In genomic region chr4:129641756-129642155, GRCm38 (mm10) we compare ENCODE assay signal across 8 mouse cellular contexts. TPM values are rescaled to one million over a fixed set of nuclear protein-coding genes. Genes with fewer than 3 reads are reported as not detected.
A peak's percentile ranks its signal among the peaks of the same experiment; 100 is the strongest.
DNase-seq lines count a peak whose midpoint lies in the region; ATAC-seq and TF ChIP-seq lines count a peak whose summit lies in the region.

No protein-coding gene starts in this region.

- H3K27ac ChIP-seq in heart, embryonic 11.5 days (ENCODE audit: low read depth, low read length): no peak overlapping the region
- peak overlapping the region; percentile 28; the same call in 1 of the 2 replicates for H3K27ac ChIP-seq in embryonic fibroblast, embryonic 13.5 days (ENCODE audit: insufficient read depth, low read length)
- no peak overlapping the region for H3K27ac ChIP-seq in limb, embryonic 11.5 days (replicated peaks; ENCODE audit: low read depth, low read length)

- no peak for ATAC-seq in heart, embryonic 11.5 days (replicated peaks; ENCODE audit: insufficient number of reproducible peaks, low FRiP score, low TSS enrichment)
- ATAC-seq in limb, embryonic 11.5 days (ENCODE audit: insufficient number of reproducible peaks, low FRiP score, low TSS enrichment, low read depth): no peak

- H3K4me1 ChIP-seq in heart, embryonic 11.5 days (ENCODE audit: control insufficient read depth, insufficient read depth, low read length): peaks cover 13% of the 10 kb centered on the region; the same call in 1 of the 2 replicates
- peaks cover 39% of the 10 kb centered on the region for H3K4me1 ChIP-seq in E14TG2a.4 (replicated peaks; ENCODE audit: low read depth, low read length)
- H3K4me1 ChIP-seq in embryonic fibroblast, embryonic 13.5 days (ENCODE audit: control insufficient read depth, insufficient read depth, low read length): no peaks in the 10 kb centered on the region
- peaks cover 11% of the 10 kb centered on the region for H3K4me1 ChIP-seq in limb, embryonic 11.5 days (ENCODE audit: control insufficient read depth, insufficient read depth, low read length)

- H3K4me3 ChIP-seq in heart, embryonic 11.5 days (ENCODE audit: low read depth, low read length): peak overlapping the region; percentile 8; the same call in 1 of the 2 replicates
- peak overlapping the region; percentile 88 for H3K4me3 ChIP-seq in E14TG2a.4 (replicated peaks; ENCODE audit: low read length)
- no peak overlapping the region; the same call in 1 of the 2 replicates for H3K4me3 ChIP-seq in embryonic fibroblast, embryonic 13.5 days (ENCODE audit: insufficient read depth, low read length)
- no peak overlapping the region for H3K4me3 ChIP-seq in limb, embryonic 11.5 days (ENCODE audit: low read depth, low read length)

- H3K9ac ChIP-seq in heart, embryonic 11.5 days (ENCODE audit: low read depth, low read length): no peak overlapping the region
- H3K9ac ChIP-seq in limb, embryonic 11.5 days (ENCODE audit: low read length): no peak overlapping the region

- H3K27me3 ChIP-seq in heart, embryonic 11.5 days (ENCODE audit: control insufficient read depth, insufficient read depth, low read length): no peaks in the 10 kb centered on the region
- no peaks in the 10 kb centered on the region for H3K27me3 ChIP-seq in E14TG2a.4 (ENCODE audit: insufficient read depth, low read length)
- no peaks in the 10 kb centered on the region for H3K27me3 ChIP-seq in limb, embryonic 11.5 days (ENCODE audit: control insufficient read depth, insufficient read depth, low read length)

- 54% methylated on average over 5 of the region's 5 CpGs for WGBS in heart, embryonic 11.5 days (ENCODE audit: insufficient replicate concordance)
- 49% methylated on average over 5 of the region's 5 CpGs for WGBS in limb, embryonic 11.5 days

- no peaks in the 10 kb centered on the region for H3K9me3 ChIP-seq in heart, embryonic 11.5 days (replicated peaks; ENCODE audit: control insufficient read depth, low read length)
- H3K9me3 ChIP-seq in E14TG2a.4 (ENCODE audit: low read length): no peaks in the 10 kb centered on the region
- no peaks in the 10 kb centered on the region for H3K9me3 ChIP-seq in limb, embryonic 11.5 days (ENCODE audit: control insufficient read depth, low read length)

- no peak for TF ChIP-seq POLR2A in embryonic fibroblast, embryonic 13.5 days (IDR thresholded peaks at IDR 0.05; ENCODE audit: low read depth, low read length)

- TF ChIP-seq CTCF in E14TG2a.4 (conservative IDR thresholded peaks at IDR 0.05; ENCODE audit: low read length): no peak
- TF ChIP-seq CTCF in embryonic fibroblast, embryonic 13.5 days (IDR thresholded peaks at IDR 0.05; ENCODE audit: borderline replicate concordance, insufficient read depth, low read length): no peak

- H3K4me2 ChIP-seq in heart, embryonic 11.5 days: peak overlapping the region; percentile 20; the same call in 1 of the 2 replicates
- H3K4me2 ChIP-seq in limb, embryonic 11.5 days (ENCODE audit: low read depth, severe bottlenecking): peak overlapping the region; percentile 96; the same call in 1 of the 2 replicates

- intact Hi-C loops in heart, postnatal 25 days (cut with DNase I): loop anchor here (2.0 kb wide), 1 partner anchor 41 kb away; the partner anchor contains the start of genes Eif3i and Tmem234

- no peak for DNase-seq in heart, postnatal 25 days (ENCODE audit: low spot score)
- DNase-seq in limb, embryonic 11.5 days (ENCODE audit: low spot score): no peak
- no peak for DNase-seq in frontal cortex, postnatal 10 days (ENCODE audit: low spot score in 2 of 2)
- no peak for DNase-seq in thymus, postnatal 0 days (ENCODE audit: low spot score)
- no peak for DNase-seq in right cerebral cortex, adult 18-20 months

- H3K36me3 ChIP-seq in heart, embryonic 11.5 days (ENCODE audit: control insufficient read depth, insufficient read depth, low read length): peaks cover 24% of the 10 kb centered on the region
- H3K36me3 ChIP-seq in E14TG2a.4 (ENCODE audit: insufficient read depth, low read length): peaks cover 64% of the 10 kb centered on the region
- peaks cover 22% of the 10 kb centered on the region; the same call in 1 of the 2 replicates for H3K36me3 ChIP-seq in limb, embryonic 11.5 days (ENCODE audit: control insufficient read depth, insufficient read depth, low read length)

RNA-seq across cellular contexts. Expression of gene Txlna, which starts 0.9 kb away (rescaled TPM):
- 58.3 and 60.2 TPM in 2 replicates for polyA plus RNA-seq in heart, embryonic 11.5 days (2014; fragmentation: Nextera tagmentation; extraction: Ambion mirVana)
- 10 to 100 TPM; 26.2 to 27.3 TPM for total RNA-seq in heart, postnatal 25 days (2021)
- polyA plus RNA-seq in embryonic fibroblast, embryonic 13.5 days (2011; ENCODE audit: insufficient read length, low read depth, missing spikeins): 52.8 and 56.2 TPM in 2 replicates
- 111 and 123 TPM in 2 replicates for polyA plus RNA-seq in limb, embryonic 11.5 days (2014; fragmentation: Nextera tagmentation; extraction: Ambion mirVana)
- 57.4 and 64.5 TPM in 2 replicates for polyA plus RNA-seq in thymus, postnatal 0 days (2015; fragmentation: Nextera tagmentation; extraction: Ambion mirVana)

RNA-seq across cellular contexts. Expression of gene Ccdc28b, which starts 18.0 kb away (rescaled TPM):
- 41.4 and 46.5 TPM in 2 replicates for polyA plus RNA-seq in heart, embryonic 11.5 days (2014; fragmentation: Nextera tagmentation; extraction: Ambion mirVana)
- total RNA-seq in heart, postnatal 25 days (2021): 10 to 100 TPM; 25.3 to 28.5 TPM
- 11.7 and 13.6 TPM in 2 replicates for polyA plus RNA-seq in embryonic fibroblast, embryonic 13.5 days (2011; ENCODE audit: insufficient read length, low read depth, missing spikeins)
- 40.3 and 48.8 TPM in 2 replicates for polyA plus RNA-seq in limb, embryonic 11.5 days (2014; fragmentation: Nextera tagmentation; extraction: Ambion mirVana)
- 81.7 and 87.2 TPM in 2 replicates for polyA plus RNA-seq in thymus, postnatal 0 days (2015; fragmentation: Nextera tagmentation; extraction: Ambion mirVana)

RNA-seq across cellular contexts. Expression of gene Iqcc, which starts 22.9 kb away (rescaled TPM):
- polyA plus RNA-seq in heart, embryonic 11.5 days (2014; fragmentation: Nextera tagmentation; extraction: Ambion mirVana): 23.3 and 24.5 TPM in 2 replicates
- 10 to 100 TPM; 17.2 to 19.1 TPM for total RNA-seq in heart, postnatal 25 days (2021)
- 19.5 TPM in 2 replicates for polyA plus RNA-seq in embryonic fibroblast, embryonic 13.5 days (2011; ENCODE audit: insufficient read length, low read depth, missing spikeins)
- 26.4 and 35.0 TPM in 2 replicates for polyA plus RNA-seq in limb, embryonic 11.5 days (2014; fragmentation: Nextera tagmentation; extraction: Ambion mirVana)
- 39.5 and 40.6 TPM in 2 replicates for polyA plus RNA-seq in thymus, postnatal 0 days (2015; fragmentation: Nextera tagmentation; extraction: Ambion mirVana)

RNA-seq across cellular contexts. Expression of gene Dcdc2b, which starts 27.7 kb away (rescaled TPM):
- 1.1 and 2.7 TPM in 2 replicates for polyA plus RNA-seq in heart, embryonic 11.5 days (2014; fragmentation: Nextera tagmentation; extraction: Ambion mirVana)
- total RNA-seq in heart, postnatal 25 days (2021): 1 to 10 TPM in 1 of 2 experiments, under 1 TPM in 1; 0.61 to 1.5 TPM
- polyA plus RNA-seq in embryonic fibroblast, embryonic 13.5 days (2011; ENCODE audit: insufficient read length, low read depth, missing spikeins): 0.68 TPM in 1 of 2 replicates, not detected in the other
- polyA plus RNA-seq in limb, embryonic 11.5 days (2014; fragmentation: Nextera tagmentation; extraction: Ambion mirVana): 1.8 and 2.8 TPM in 2 replicates
- 3.0 and 3.3 TPM in 2 replicates for polyA plus RNA-seq in thymus, postnatal 0 days (2015; fragmentation: Nextera tagmentation; extraction: Ambion mirVana)

RNA-seq across cellular contexts. Expression of gene Kpna6, which starts 30.8 kb away (rescaled TPM):
- 13.3 and 14.6 TPM in 2 replicates for polyA plus RNA-seq in heart, embryonic 11.5 days (2014; fragmentation: Nextera tagmentation; extraction: Ambion mirVana)
- 10 to 100 TPM; 71.7 to 79.6 TPM for total RNA-seq in heart, postnatal 25 days (2021)
- polyA plus RNA-seq in embryonic fibroblast, embryonic 13.5 days (2011; ENCODE audit: insufficient read length, low read depth, missing spikeins): 80.7 and 84.3 TPM in 2 replicates
- 13.1 and 13.4 TPM in 2 replicates for polyA plus RNA-seq in limb, embryonic 11.5 days (2014; fragmentation: Nextera tagmentation; extraction: Ambion mirVana)
- polyA plus RNA-seq in thymus, postnatal 0 days (2015; fragmentation: Nextera tagmentation; extraction: Ambion mirVana): 8.9 and 11.6 TPM in 2 replicates

Comparison
In these comparisons a context has a peak if more than half of its experiments do, and no peak if none do; other contexts are left out.
1. H3K4me3 ChIP-seq: peak in heart, embryonic 11.5 days (single experiment) and E14TG2a.4 (single experiment); none in embryonic fibroblast, embryonic 13.5 days (single experiment) and limb, embryonic 11.5 days (single experiment).